Mouse (Mus musculus): ENCODE results near the gene Unc119b. TPM values are rescaled to one million over a fixed set of nuclear protein-coding genes. Genes with fewer than 3 reads are reported as not detected.
"Not testable (repeated sequence)": the region's sequence is repeated elsewhere in the genome, so short reads cannot be mapped to it uniquely, and the experiment has no call there.

Unc119b gene
- polyA plus RNA-seq, 1 experiment, result 24.8 TPM

GRCm38 (mm10) chr5:115124690-115125089 lies 10.1 kb downstream of the Unc119b start:
- TF ChIP-seq CTCF (IDR thresholded peaks at IDR 0.05; ENCODE audit: extremely low read depth, insufficient read depth, low read length) (no peak), POLR2A (IDR thresholded peaks at IDR 0.05; ENCODE audit: extremely low read depth, insufficient read depth, low read length) (no peak)
- no peak overlapping the region for H3K27ac ChIP-seq (ENCODE audit: insufficient read depth, low read length)
- H3K4me1 ChIP-seq (ENCODE audit: control insufficient read depth, insufficient read depth, low read length), result no peaks in the 10 kb centered on the region
- H3K4me3 ChIP-seq (ENCODE audit: insufficient read depth, low read length), result no peak overlapping the region

GRCm38 (mm10) chr5:115120978-115121377 lies 13.8 kb downstream of the Unc119b start:
- TF ChIP-seq POLR2A (IDR thresholded peaks at IDR 0.05; ENCODE audit: extremely low read depth, insufficient read depth, low read length), result no peak
- TF ChIP-seq CTCF (IDR thresholded peaks at IDR 0.05; ENCODE audit: extremely low read depth, insufficient read depth, low read length), result no peak
- Histone ChIP-seq H3K27ac (ENCODE audit: insufficient read depth, low read length) (no peak overlapping the region), H3K4me3 (ENCODE audit: insufficient read depth, low read length) (no peak overlapping the region), H3K4me1 (ENCODE audit: control insufficient read depth, insufficient read depth, low read length) (no peaks in the 10 kb centered on the region)

GRCm38 (mm10) chr5:115118961-115119570 lies 15.7 kb downstream of the Unc119b start, which contains the start of gene Acads:
TSS of gene Acads (minus strand) at chr5:115119346.
- H3K4me3 ChIP-seq (ENCODE audit: insufficient read depth, low read length), result peak within 1 kb of the TSS; percentile 34
- H3K4me1 ChIP-seq (ENCODE audit: control insufficient read depth, insufficient read depth, low read length), result no peaks in the 10 kb centered on the region
- H3K27ac ChIP-seq (ENCODE audit: insufficient read depth, low read length), result no peak within 1 kb of the TSS
- no peak for TF ChIP-seq CTCF (IDR thresholded peaks at IDR 0.05; ENCODE audit: extremely low read depth, insufficient read depth, low read length)
- no peak for TF ChIP-seq POLR2A (IDR thresholded peaks at IDR 0.05; ENCODE audit: extremely low read depth, insufficient read depth, low read length)

GRCm38 (mm10) chr5:115117467-115117866 lies 17.3 kb downstream of the Unc119b start:
- TF ChIP-seq CTCF (IDR thresholded peaks at IDR 0.05; ENCODE audit: extremely low read depth, insufficient read depth, low read length), result no peak
- no peak for TF ChIP-seq POLR2A (IDR thresholded peaks at IDR 0.05; ENCODE audit: extremely low read depth, insufficient read depth, low read length)
- no peaks in the 10 kb centered on the region for H3K4me1 ChIP-seq (ENCODE audit: control insufficient read depth, insufficient read depth, low read length)
- H3K4me3 ChIP-seq (ENCODE audit: insufficient read depth, low read length), result no peak overlapping the region
- no peak overlapping the region for H3K27ac ChIP-seq (ENCODE audit: insufficient read depth, low read length)

GRCm38 (mm10) chr5:115116426-115116825 lies 18.3 kb downstream of the Unc119b start:
- Histone ChIP-seq H3K27ac (ENCODE audit: insufficient read depth, low read length) (no peak overlapping the region), H3K4me1 (ENCODE audit: control insufficient read depth, insufficient read depth, low read length) (no peaks in the 10 kb centered on the region), H3K4me3 (ENCODE audit: insufficient read depth, low read length) (no peak overlapping the region)
- no peak for TF ChIP-seq POLR2A (IDR thresholded peaks at IDR 0.05; ENCODE audit: extremely low read depth, insufficient read depth, low read length)
- TF ChIP-seq CTCF (IDR thresholded peaks at IDR 0.05; ENCODE audit: extremely low read depth, insufficient read depth, low read length), result no peak

GRCm38 (mm10) chr5:115114501-115114900 lies 20.3 kb downstream of the Unc119b start:
- no peak for TF ChIP-seq POLR2A (IDR thresholded peaks at IDR 0.05; ENCODE audit: extremely low read depth, insufficient read depth, low read length)
- Histone ChIP-seq H3K27ac (ENCODE audit: insufficient read depth, low read length) (no peak overlapping the region), H3K4me3 (ENCODE audit: insufficient read depth, low read length) (no peak overlapping the region)

GRCm38 (mm10) chr5:115113244-115113643 lies 21.5 kb downstream of the Unc119b start:
- Histone ChIP-seq H3K4me1 (ENCODE audit: control insufficient read depth, insufficient read depth, low read length) (no peaks in the 10 kb centered on the region), H3K4me3 (ENCODE audit: insufficient read depth, low read length) (no peak overlapping the region), H3K27ac (ENCODE audit: insufficient read depth, low read length) (no peak overlapping the region)
- no peak for TF ChIP-seq POLR2A (IDR thresholded peaks at IDR 0.05; ENCODE audit: extremely low read depth, insufficient read depth, low read length)
- no peak for TF ChIP-seq CTCF (IDR thresholded peaks at IDR 0.05; ENCODE audit: extremely low read depth, insufficient read depth, low read length)

More at GRCm38 (mm10) chr5:115114501-115114900, 20.3 kb downstream of the Unc119b start:
- H3K4me1 ChIP-seq (ENCODE audit: control insufficient read depth, insufficient read depth, low read length), result no peaks in the 10 kb centered on the region

- Histone ChIP-seq H3K27ac (ENCODE audit: insufficient read depth, low read length) (no peak overlapping the region), H3K4me3 (ENCODE audit: insufficient read depth, low read length) (no peak overlapping the region), H3K4me1 (ENCODE audit: control insufficient read depth, insufficient read depth, low read length) (no peaks in the 10 kb centered on the region)
- no peak for TF ChIP-seq CTCF (IDR thresholded peaks at IDR 0.05; ENCODE audit: extremely low read depth, insufficient read depth, low read length)
- TF ChIP-seq POLR2A (IDR thresholded peaks at IDR 0.05; ENCODE audit: extremely low read depth, insufficient read depth, low read length), result no peak
These were observed 23.6 kb downstream of the Unc119b start for GRCm38 (mm10) chr5:115111156-115111555.

GRCm38 (mm10) chr5:115103253-115103652 lies 31.5 kb downstream of the Unc119b start:
- not testable (repeated sequence) for H3K4me3 ChIP-seq (ENCODE audit: insufficient read depth, low read length); H3K27ac ChIP-seq (ENCODE audit: insufficient read depth, low read length); H3K4me1 ChIP-seq (ENCODE audit: control insufficient read depth, insufficient read depth, low read length)

- TF ChIP-seq CTCF (IDR thresholded peaks at IDR 0.05; ENCODE audit: extremely low read depth, insufficient read depth, low read length) (no peak), POLR2A (IDR thresholded peaks at IDR 0.05; ENCODE audit: extremely low read depth, insufficient read depth, low read length) (no peak)
- no peak overlapping the region for H3K4me3 ChIP-seq (ENCODE audit: insufficient read depth, low read length)
- no peak overlapping the region for H3K27ac ChIP-seq (ENCODE audit: insufficient read depth, low read length)
- H3K4me1 ChIP-seq (ENCODE audit: control insufficient read depth, insufficient read depth, low read length), result no peaks in the 10 kb centered on the region
These were observed 32.5 kb downstream of the Unc119b start for GRCm38 (mm10) chr5:115102231-115102630.
